Mouse (Mus musculus): ENCODE measurements around the gene Bcl9l.
"Not testable (repeated sequence)": the region's sequence is repeated elsewhere in the genome, so short reads cannot be mapped to it uniquely, and the experiment has no call there.

Gene Bcl9l

GRCm38 (mm10) chr9:44482552-44482951 lies at the start of gene Bcl9l:
Gene Bcl9l (plus strand): TSS chr9:44482825.
- DNase-seq (ENCODE audit: low spot score) = peak; percentile 90

DNA sequence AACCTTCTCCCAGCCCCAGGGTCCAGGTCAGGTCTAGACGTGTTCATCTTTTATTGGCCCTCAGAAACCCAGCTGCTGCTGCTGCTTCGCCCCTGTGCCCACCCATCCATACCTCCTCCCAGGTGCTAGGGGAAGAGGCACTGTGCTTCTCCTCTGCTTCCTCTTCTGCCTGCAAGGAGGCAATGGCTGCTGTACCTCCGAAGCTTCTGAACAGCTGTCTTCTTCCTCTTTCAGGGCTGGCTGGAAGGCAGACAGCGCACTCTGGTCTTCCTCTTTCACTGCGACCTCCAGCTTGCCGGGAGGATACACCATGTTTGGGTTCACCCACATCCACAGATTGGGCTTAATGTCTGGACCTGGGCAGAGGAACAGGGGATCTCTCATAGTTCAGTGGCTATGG lies 46.9 kb upstream of the Bcl9l start:
- no peak for DNase-seq (ENCODE audit: low spot score)

DNA sequence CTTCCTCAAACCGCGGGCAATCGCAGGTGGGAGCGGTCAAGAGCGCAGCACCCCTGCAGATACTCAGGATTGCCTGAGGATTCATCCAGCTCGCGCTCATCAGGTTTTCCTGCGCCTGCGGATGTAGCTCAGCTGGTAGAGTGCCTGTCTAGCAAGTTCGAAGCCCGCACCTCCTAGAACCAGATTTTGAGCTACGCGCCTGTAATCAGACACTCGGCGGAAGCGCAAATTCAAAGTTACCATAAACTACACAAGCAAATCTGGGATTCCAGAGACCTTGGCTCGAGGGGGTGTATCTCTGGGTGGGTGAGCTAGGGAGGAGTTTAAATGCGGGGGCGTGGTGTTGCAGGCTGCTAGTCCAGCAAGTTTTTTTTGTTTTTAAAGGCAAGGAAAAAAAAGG lies 41.7 kb upstream of the Bcl9l start, which contains the start of gene Foxr1:
Gene Foxr1 (minus strand): TSS at position 176 of the 400 bp plus-strand sequence.
- no peak for DNase-seq (ENCODE audit: low spot score)

- DNase-seq (ENCODE audit: low spot score) = not testable (repeated sequence)
Measured at GRCm38 (mm10) chr9:44444402-44445025, 38.1 kb upstream of the Bcl9l start.

- no peak for DNase-seq (ENCODE audit: low spot score)
Measured at GRCm38 (mm10) chr9:44450387-44450786, 32.2 kb upstream of the Bcl9l start.

DNA sequence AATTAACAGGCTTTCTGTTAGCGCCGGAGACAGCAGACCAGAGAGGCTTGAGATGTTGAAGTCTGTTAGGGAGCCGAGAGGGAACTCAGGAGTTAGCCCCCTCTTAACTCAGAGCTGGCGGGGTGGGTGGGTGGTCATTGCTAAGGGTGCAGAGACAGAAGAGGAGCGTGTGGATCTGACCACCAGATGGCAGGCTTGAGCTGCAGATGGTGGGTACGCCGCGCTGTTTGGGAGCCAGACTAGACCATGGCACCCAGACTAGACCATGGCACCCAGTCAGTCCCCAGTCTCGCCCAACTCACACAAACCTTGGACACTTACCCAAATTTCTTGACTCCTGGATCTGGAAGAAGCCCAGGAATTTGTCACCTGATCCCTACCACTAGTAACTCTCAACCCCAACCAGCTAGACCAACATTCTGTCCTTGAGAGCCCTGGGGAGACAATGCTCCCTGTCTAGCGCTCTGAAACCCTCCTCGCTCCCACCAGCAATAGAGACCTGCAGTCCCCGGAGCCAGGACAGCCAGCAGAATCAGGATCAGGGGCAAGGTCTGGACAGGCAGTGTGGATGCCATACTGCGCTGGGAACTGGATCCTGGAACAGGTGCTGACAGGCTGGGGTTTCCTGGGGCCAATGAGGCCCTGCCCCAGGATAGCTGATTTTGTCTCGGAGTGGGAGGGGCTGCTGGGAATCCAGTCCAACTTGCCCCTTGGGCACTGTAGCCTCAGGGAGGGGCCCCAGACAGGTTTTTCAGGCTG lies 28.3 kb upstream of the Bcl9l start:
- DNase-seq (ENCODE audit: low spot score) = peak; percentile 83

GRCm38 (mm10) chr9:44454891-44455220 lies 27.8 kb upstream of the Bcl9l start, which contains the start of gene Upk2:
Gene Upk2 (minus strand): TSS chr9:44454976.
- DNase-seq (ENCODE audit: low spot score) = no peak

- peak; percentile 16 for DNase-seq (ENCODE audit: low spot score)
Measured at GRCm38 (mm10) chr9:44457035-44457742, 25.4 kb upstream of the Bcl9l start.

DNA sequence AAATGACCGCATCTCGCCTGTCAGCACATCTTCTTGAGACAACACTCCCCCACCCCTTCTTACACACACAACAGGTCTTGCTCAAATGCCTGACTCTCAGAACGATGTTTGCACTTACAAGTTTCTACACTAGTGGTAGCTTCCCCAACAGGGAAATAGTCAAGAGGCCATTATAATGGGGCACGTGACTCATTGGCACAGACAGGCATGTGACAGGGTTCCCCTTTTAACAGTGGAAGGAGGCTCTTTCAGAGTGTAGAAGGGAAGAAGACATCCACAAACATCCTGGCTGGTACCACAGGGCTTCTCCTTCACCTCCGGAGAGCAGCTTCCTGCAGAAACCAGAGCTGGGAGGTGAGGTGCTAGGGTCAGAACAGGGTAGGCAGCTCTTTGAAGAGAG lies 20.7 kb upstream of the Bcl9l start:
- no peak for DNase-seq (ENCODE audit: low spot score)

DNA sequence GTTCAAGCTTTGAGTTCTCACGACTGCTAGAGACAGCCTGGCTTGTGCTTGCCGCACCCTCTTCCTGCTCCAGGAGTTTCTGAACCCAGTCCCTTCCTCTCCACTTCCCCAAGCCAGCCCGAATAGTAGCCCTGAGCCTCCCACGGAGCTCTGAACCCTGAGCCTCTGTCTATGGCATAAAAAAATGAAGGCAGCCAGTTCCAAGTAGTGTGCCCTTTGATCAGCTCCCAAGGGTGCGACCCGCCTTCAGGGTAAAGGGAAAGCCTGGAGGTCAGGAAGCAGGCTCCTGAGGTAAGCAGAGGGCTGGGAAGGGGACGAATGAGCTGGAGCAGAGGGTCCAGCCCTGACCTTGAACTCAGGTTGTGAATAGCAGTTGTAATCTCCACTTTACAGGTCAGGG lies 14.4 kb upstream of the Bcl9l start:
- no peak for DNase-seq (ENCODE audit: low spot score)

GRCm38 (mm10) chr9:44468800-44469199 lies 13.8 kb upstream of the Bcl9l start:
- DNase-seq (ENCODE audit: low spot score) = no peak

GRCm38 (mm10) chr9:44473184-44473583 lies 9.4 kb upstream of the Bcl9l start:
- no peak for DNase-seq (ENCODE audit: low spot score)

DNA sequence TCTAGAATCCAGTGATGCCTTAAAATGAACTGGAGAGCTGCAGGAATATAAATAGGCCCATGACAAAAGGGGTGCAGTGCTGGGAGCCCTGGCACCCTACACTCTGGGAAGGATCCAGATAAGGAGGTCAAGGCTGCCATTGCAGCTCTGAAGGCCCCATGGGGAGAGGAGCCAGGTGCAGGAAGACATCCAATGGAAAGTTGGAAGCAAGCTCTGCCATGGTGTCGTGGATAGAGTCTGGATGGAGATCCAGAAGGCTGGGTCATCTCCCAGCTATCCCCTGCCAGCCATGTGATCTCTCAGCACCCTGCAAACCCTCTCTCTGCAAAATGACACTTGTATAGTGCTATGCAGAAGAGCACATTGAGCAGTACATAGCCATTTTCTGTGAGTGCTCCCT lies 8.3 kb upstream of the Bcl9l start:
- no peak for DNase-seq (ENCODE audit: low spot score)

DNA sequence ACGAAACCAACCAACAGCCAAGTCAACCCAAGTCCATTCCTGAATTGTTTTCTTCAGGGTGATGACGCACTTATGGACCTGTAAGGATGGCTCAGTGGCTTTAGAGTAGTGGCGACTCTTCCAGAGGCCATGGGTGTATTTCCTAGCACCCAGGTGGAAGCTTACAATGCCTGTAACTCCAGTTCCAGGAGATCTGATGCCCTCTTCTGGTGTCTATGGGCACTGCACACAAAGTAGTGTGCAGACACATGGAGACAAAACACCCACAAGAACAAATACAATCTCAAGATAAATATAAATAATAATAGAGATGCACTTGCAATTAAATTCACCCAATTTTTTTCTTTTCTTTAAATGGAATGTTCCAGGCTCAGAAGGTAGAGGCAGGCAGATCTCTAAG lies 6.7 kb upstream of the Bcl9l start:
- DNase-seq (ENCODE audit: low spot score) = no peak

DNA sequence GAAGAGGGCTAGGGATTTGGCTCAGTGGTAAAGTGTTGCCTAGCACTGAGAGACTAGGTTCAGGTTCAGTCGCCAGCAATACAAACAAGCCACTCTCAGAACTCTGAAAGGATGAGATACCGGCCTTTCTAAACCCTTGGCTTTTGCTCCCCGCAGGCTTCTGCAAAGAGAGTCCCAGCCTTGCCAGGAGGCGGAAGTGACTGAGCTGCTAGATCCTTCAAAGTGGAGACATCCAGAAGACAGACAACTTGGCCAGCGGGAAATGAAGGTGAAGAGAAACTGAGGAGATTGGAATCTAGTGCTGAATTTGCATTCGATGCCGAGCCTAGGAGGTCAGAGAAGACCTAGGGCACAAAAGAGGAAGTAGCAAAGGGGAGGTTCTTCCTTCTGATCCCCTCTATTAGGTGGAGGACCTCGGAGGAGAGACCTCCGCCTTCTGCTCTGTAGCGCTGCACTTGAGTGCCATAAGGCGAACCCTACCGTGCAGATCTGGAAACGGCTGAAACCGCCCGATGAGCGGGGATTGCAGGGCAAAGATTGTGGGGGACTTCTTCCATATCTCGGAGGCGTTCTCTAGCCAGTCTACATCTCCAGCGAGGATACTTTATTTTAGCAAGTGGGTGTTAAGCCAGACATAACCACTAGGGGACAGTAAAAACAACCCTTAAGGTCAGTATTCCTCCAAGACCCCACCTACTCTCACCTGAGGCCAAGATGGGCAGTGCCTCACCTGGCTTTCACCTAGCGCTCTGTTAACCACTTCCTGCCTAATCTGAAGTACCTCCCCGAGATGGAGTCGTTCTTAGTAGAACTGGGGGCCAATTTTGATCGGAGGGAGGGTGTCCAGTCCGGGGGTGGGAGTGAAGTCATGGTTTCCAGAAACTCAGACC lies 5.0 kb upstream of the Bcl9l start:
- DNase-seq (ENCODE audit: low spot score) = no peak

GRCm38 (mm10) chr9:44478229-44478921 lies 4.2 kb upstream of the Bcl9l start:
- no peak for DNase-seq (ENCODE audit: low spot score)

GRCm38 (mm10) chr9:44478959-44479605 lies 3.5 kb upstream of the Bcl9l start:
- no peak for DNase-seq (ENCODE audit: low spot score)

DNA sequence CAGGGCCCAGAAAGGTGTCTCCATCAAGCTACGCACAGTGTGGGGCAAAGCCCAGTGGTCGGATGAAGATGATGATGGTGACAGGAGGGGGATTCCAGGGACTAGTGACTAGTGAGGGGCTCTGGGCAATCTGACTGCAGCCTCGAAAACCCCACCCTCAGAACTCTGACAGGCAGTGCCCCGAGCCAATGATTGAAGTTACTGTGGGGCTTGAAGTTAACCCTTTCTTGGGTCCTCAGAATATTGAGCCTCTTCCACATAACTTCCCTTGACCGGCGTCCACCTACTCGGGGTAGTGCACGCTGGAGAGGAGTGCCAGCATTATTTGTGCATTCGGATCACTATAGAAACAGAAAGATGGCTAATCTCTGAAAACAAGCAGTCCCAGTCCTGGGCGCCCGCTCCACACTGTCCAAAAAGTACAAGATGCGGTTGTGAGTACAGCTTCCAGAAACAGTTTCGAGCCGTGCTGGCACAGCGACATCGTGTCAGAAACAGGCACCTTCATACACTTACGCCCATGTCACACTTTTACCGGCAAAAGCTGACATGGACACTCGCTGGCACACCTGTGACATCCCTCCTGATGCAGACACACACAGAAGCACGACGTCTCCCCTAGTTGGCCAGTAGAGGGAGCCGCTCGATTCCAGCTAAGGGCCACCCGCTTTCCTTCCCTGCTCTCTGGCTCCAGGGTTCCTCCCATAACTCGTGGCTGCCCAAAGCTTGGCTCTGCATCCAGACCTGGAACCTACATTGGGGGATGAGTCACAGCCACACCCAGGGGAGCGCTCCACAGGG lies 2.8 kb upstream of the Bcl9l start:
- no peak for DNase-seq (ENCODE audit: low spot score)

- DNase-seq (ENCODE audit: low spot score) = no peak
Measured at GRCm38 (mm10) chr9:44482112-44482511, 513 bp upstream of the Bcl9l start.

DNA sequence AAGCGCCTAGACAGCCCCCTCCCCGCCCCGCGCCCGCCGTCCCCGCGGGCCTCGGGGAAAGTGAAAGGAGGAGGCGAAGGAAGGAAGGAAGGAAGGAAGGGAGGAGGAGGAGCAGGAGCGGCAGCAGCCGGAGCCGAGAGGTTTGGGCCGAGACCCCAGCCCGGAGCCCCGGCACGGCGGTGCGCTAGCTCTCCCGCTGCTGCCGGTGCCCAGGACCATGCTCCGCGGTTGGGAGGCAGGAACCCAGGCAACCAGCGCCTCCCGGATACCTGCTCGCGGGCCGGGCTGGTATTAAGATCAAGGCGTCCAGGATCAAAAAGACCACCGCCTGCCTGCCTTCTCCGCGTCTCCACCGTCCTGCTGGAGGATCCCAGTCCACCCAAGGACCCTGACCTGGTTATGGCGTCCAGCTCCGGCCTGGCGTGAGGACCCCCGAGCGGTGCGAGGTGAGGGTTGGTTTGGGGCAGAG lies 450 bp downstream of the Bcl9l start:
- DNase-seq (ENCODE audit: low spot score) = no peak

Measured in ovary, postnatal 14 days (tissue).